Mouse (Mus musculus) CH12F3 (cell line): ENCODE measurements around the gene Tmem191c.

Source experiments
- in situ Hi-C: fragments of 300-500 bp; cut with MboI; formaldehyde crosslinking; loops from 2 replicates; pipeline ENCODE4 v1.14.3; 2020; ENCODE audit warnings: low sequenced_read_pairs

The Tmem191c gene

GRCm38 (mm10) chr16:17261341-17261740 lies 14.5 kb upstream of the Tmem191c start:
- in situ Hi-C loops: no loop called here

DNA sequence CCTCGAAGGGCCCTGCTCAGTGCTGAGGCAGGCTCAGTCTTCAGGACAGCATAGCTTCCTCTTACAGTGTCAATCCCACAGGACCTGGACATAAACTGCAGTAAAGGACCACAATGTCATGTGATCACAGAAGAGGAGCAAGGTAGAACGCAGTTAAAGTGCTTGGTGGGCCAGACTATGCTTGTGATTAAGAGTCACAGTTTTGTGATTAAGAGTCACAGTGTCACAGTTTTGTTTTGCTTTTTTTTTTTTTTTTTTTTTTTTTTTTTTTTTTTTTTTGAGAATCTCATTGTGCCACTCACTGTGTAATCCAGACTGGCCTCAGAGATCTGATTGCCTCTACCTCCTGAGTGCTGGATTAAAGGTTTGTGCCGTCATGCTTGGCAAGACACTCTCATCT lies 9.8 kb upstream of the Tmem191c start:
- in situ Hi-C loops: loop anchor here (5.0 kb wide), 1 partner anchor 49 kb away; no protein-coding TSS in a partner anchor

DNA sequence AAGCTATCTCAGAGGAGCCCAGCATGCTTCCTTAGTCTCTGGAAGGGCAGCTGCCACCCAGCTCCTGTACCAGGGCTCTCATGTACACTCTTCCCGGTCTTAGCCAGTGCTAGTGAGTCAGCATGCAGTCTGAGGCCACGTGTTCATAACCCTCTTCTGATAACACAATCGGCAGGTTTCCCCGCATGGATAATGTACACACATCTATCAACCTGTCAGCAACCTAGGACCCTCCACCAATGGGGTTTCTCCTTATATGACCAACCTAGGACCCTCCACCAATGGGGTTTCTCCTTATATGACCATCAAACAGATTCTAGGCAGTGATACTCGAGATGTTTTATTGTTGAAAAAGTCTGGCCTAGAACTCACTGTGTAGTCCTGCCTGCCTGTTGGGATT lies 7.9 kb upstream of the Tmem191c start:
- in situ Hi-C loops: loop anchor here (5.0 kb wide), 1 partner anchor 51 kb away; no protein-coding TSS in a partner anchor

DNA sequence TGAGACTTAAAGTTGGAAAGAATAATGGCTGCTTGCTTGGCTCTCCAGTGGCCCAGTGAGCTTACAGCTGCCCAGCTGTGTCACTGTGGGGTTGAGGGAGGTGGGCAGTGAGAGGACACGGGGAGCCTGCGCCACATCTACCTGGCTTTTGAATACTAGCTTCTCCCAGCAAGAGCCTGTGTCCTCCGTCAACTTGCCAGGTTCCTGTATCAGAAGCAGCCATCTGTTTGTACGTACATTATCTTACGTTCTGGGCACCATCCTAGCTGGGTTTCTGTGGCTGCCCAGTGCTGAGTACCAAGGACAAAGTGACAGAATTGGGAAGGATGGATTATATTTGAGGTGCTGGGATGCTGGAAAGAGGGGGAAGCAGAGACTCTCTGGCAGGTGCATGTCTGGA lies 6.0 kb upstream of the Tmem191c start:
- in situ Hi-C loops: loop anchor here (5.0 kb wide), 1 partner anchor 53 kb away; no protein-coding TSS in a partner anchor

- in situ Hi-C loops: no loop called here
Observed at GRCm38 (mm10) chr16:17271124-17271523, 4.8 kb upstream of the Tmem191c start.

- in situ Hi-C loops: no loop called here
Observed at GRCm38 (mm10) chr16:17271856-17272255, 4.0 kb upstream of the Tmem191c start.

- in situ Hi-C loops: no loop called here
Observed at GRCm38 (mm10) chr16:17276164-17277151, 581 bp downstream of the Tmem191c start.

DNA sequence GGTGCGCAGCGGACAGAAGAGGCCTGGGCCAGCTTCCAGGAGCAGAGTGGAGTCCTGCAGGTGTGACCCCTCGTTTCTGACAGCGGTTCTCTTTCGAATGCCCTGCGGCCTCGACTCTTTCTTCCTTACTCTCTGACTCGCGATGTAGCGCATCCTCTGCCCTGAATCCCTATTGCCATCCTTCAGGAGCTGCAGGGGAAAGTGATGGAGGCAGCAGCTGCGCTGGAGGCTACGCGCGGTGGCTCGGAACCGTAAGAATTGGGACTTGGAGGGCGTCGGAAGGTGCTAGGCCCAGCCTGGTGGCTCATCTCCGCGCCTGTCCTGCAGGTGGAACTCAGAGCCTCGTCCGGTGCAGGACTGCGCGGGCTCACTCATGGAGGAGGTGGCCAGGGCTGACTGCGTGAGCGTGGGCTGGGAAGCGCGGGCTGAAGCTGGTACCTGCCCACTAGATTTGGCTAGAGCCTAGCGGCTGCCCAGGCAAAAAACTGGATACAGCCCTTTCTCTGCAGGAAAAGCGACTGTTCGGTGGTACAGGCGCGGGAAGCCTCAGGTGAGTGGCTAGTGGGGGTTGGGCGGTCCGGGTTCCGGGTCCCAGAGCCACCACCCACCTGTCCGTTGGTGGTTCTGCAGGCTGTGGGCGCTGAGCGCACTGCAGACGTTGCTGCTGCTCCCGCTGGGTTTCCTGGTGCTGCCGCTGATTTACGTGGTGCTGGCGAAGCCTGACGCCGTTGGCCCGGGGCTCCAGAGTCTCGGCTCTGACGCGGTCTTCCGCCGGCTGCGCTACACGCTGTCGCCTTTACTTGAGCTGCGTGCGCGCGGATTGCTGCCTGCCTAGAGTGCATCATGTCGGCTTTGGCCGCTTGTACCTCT lies 1.7 kb downstream of the Tmem191c start:
- in situ Hi-C loops: no loop called here

GRCm38 (mm10) chr16:17280471-17280870 lies 4.6 kb downstream of the Tmem191c start:
- in situ Hi-C loops: loop anchor here (10.0 kb wide), 1 partner anchor 156 kb away; the partner anchor contains the start of gene 2610318N02Rik

DNA sequence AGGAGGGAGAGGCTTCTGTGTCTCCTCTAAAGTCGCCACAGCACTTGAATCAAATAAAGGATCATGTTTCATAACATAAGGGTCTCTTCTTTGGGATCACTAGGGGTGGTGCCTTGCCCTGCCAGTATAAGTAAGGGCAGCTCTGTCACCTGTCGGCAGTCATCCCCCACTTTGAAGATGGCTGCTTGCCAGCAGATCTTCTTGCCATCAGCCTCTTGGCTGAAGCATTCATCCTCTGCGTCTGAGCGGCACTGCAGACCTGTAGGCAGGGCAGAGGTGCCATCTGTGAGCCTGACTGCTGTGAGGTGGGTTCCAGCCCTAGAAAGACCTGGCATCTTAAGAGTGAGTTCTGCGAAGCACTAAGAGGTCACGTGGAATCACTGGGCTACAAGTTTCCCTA lies 7.3 kb downstream of the Tmem191c start:
- in situ Hi-C loops: loop anchor here (10.0 kb wide), 1 partner anchor 158 kb away; the partner anchor contains the start of gene 2610318N02Rik

DNA sequence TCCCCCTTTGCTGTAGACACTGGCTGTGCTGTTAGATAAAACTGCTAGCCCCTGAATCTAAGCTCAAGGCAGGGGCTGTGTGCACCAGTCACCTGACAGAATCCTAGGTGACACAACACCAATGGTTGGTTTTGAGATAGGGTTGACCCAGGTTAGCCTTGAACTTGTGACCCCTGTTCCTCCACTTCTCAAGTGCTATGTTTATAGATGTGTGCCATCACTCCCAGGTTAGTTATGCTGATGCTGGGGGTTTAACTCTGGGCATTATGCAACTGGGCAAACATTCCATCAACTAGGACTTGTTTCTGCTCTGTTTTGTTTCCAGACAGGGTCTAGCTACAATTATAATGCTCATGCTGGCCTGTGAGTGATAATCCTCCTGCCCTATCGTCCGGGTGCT lies 11.2 kb downstream of the Tmem191c start:
- in situ Hi-C loops: loop anchor here (10.0 kb wide), 1 partner anchor 162 kb away; the partner anchor contains the start of gene 2610318N02Rik

DNA sequence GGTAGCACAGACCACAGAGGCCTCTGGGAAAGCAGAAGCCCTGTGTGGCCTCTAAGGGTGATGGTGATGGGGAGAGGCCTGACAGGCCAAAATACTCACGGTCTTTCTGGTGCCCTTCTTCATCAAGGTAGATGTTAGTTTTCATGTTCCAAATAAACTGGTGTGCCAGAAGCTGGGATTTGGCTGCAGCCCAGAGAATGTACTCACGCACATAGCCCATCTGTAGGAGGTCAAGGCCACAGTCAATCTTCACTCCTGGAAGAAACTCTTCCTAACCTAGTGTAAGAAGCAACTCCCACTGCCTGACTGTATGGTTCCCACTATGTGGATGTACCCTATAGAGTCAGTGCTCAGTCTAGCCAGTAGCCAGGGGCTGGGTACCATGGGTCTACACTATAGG lies 15.1 kb downstream of the Tmem191c start:
- in situ Hi-C loops: no loop called here

- in situ Hi-C loops: no loop called here
Observed at GRCm38 (mm10) chr16:17292751-17293150, 16.9 kb downstream of the Tmem191c start.

- in situ Hi-C loops: no loop called here
Observed at GRCm38 (mm10) chr16:17300818-17301217, 24.9 kb downstream of the Tmem191c start.

DNA sequence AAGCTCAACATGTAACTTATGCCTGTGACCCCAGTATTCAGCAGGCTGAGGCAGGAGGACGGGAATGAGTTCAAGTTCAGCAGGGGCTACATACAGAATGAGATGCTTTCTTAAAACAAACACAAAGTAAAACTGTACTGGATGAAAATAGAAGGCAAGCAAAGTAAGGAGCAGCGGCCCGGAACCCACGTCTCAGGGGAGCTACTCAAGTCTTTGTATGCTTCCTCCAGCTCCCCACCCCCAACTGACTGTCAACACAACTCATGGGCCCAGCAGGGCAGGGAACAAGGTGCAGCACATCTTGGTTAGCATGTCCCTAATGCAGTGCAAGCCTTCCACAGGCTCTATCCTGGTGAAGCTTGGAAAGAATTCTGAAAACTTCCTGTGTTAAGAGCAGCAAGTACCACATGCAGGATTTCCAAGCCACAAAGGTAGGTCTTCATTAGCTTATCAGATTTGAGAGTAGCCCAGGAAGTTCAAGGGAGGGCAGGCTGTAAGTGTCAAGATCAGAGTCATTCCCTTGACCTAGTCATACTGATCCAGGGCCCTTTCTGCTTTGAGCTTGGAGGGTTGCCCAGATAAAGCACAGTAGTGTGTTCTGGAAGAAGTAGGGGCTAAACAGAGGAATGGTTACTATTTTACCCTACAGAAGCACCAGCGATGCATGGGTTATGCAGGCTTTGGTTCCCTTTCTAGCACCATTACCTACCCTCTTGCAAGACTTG lies 27.8 kb downstream of the Tmem191c start:
- in situ Hi-C loops: no loop called here

DNA sequence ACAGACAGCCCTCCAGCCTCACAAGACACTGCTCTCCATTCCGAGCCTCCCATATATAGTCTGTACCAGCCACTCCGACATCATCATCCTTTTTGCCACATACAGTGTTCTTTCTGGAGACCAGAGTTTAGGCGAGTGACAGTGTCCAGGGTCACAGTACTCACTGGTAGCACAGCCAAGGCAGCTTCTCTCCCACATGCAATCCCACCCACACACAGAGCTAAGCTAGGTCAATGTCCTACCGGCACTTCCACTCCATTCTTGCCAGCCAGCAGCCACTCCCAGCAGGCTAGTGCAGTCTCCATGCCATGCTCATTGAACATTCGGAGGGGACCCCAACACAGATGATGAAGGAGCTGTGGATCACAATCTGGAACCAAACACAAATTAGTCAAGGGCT lies 31.6 kb downstream of the Tmem191c start:
- in situ Hi-C loops: no loop called here

DNA sequence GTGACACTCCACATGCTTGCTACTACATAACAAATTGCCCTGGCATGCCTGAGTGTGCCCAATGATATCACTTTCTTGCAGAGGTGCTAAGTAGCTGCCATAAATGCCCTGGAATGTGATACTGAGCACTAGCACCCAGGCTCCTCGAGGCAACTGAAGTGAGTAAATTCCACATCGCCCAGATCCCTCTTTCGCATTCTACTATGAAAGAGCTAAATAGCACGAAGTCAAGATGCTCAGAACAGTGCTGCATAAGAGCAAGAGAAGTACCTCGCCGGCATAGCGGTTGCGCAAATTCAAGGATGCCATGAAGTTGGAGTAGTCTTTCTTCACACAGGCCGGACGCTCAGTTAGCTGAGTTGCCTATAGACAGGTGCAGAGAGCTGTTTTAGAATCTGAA lies 33.2 kb downstream of the Tmem191c start:
- in situ Hi-C loops: no loop called here

DNA sequence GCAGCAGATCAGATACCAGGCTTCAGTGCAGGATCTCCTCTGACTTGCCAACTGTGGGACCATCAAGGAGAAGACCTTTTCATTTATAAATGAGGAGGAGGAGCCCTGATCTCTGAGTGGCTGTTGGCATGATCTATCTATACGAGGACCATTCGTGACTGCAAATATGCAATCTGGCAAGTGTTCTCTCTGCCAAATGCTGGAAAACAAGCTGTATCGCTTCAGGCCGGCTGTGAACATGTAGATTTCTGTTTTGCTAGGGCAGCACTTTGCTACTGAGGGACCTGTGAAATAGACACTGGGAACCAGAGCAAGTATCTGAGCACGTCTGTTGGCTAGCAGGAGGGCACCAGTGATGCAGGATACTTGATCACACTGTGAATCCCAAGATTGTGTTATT lies 36.7 kb downstream of the Tmem191c start:
- in situ Hi-C loops: no loop called here

DNA sequence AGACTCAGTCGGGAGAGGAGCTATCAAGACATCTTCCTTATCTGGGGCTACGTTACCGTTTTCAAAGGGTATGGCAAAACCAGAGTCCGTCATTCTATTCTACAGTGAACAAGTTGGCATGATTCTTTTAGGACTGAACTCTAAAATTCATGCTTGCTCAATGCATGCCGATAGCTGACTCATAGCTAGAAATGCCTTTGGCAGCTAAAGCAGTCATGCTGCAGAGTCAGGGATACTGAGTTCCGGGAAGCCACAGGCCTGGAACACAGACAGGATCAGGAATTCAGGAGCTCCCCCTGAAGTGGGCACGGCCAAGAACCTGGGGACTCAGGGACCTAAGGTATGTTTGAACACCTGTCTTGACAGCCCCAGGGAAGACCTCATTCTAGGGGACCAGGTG lies 40.7 kb downstream of the Tmem191c start:
- in situ Hi-C loops: no loop called here

DNA sequence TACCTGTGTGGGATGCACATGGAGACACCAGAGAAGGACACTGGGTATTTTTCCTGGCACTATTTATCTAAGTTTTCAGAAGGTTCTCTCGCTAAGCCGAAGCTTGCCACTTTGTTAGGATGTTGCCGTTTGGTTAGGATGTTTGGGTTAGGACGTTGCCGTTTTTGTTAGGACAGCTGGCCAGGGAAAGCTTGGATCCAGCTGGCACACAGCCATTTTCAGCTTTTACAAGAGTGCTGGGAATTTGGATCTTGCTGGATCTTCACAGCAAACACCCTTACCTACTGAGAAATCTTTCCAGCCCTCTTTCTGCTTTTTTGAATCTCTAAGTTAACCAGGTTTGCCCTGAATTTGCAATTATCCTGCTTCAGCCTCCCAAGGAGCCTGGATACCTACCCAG lies 45.6 kb downstream of the Tmem191c start:
- in situ Hi-C loops: no loop called here

GRCm38 (mm10) chr16:17324745-17325144 lies 48.9 kb downstream of the Tmem191c start:
- in situ Hi-C loops: no loop called here
